Mouse (Mus musculus) embryonic facial prominence, embryonic 13.5 days (tissue): ENCODE data around the gene Zfp709. TPM values are rescaled to one million over a fixed set of nuclear protein-coding genes. Genes with fewer than 3 reads are reported as not detected.
"Not testable (repeated sequence)": the region's sequence is repeated elsewhere in the genome, so short reads cannot be mapped to it uniquely, and the experiment has no call there.

ENCODE experiments used
- ATAC-seq: fragments of 200-750 bp; cut with Nextera tagmentation; 2 replicates; pipeline ENCODE4 v1.8.0; 2017; ENCODE audit warnings: low read depth; ENCODE audit not compliant: insufficient number of reproducible peaks, insufficient read depth, low FRiP score, low TSS enrichment
- H3K27ac ChIP-seq: fragments of 300-500 bp; sonication (generic); 2 replicates; pipeline ENCODE4 v1.5.1; 2015; ENCODE audit warnings: moderate library complexity, mild to moderate bottlenecking, inconsistent platforms
- H3K27me3 ChIP-seq: fragments of 300-500 bp; sonication (generic); 2 replicates; pipeline ENCODE4 v1.6.1; 2015; ENCODE audit warnings: mild to moderate bottlenecking, inconsistent platforms
- H3K36me3 ChIP-seq: fragments of 300-500 bp; sonication (generic); 2 replicates; pipeline ENCODE4 v1.6.1; 2015; ENCODE audit warnings: mild to moderate bottlenecking, inconsistent platforms
- H3K4me1 ChIP-seq: fragments of 300-500 bp; sonication (generic); 2 replicates; pipeline ENCODE4 v1.6.1; 2015; ENCODE audit warnings: inconsistent platforms
- H3K4me2 ChIP-seq: fragments of 300-500 bp; sonication (generic); 2 replicates; pipeline ENCODE4 v1.6.1; 2015; ENCODE audit warnings: moderate library complexity, mild to moderate bottlenecking, inconsistent platforms
- H3K4me3 ChIP-seq: fragments of 300-500 bp; sonication (generic); 2 replicates; pipeline ENCODE4 v1.5.1; 2015; ENCODE audit warnings: mild to moderate bottlenecking, inconsistent platforms
- H3K9ac ChIP-seq: fragments of 300-500 bp; sonication (generic); 2 replicates; pipeline ENCODE4 v1.6.1; 2015; ENCODE audit warnings: mild to moderate bottlenecking, inconsistent platforms
- H3K9me3 ChIP-seq: fragments of 300-500 bp; sonication (generic); 2 replicates; pipeline ENCODE4 v1.6.1; 2016; ENCODE audit warnings: inconsistent platforms
- WGBS: fragments of 180-500 bp; shearing (Covaris S2); methylation state at CpG from one replicate; pipeline ENCODE4 v1.1.7; 2015; ENCODE audit warnings: mixed read lengths; 5-methylcytosine and 5-hydroxymethylcytosine counted together
- polyA plus RNA-seq: library from polyadenylated mRNA; unstranded; fragments of >200 nt; fragmentation: Nextera tagmentation; extraction: Ambion mirVana; gene quantifications from 2 replicates; pipeline ENCODE4 v1.2.1, GENCODE M21; 2015

The Zfp709 gene
- polyA plus RNA-seq = 7.7 and 8.4 TPM in 2 replicates

DNA sequence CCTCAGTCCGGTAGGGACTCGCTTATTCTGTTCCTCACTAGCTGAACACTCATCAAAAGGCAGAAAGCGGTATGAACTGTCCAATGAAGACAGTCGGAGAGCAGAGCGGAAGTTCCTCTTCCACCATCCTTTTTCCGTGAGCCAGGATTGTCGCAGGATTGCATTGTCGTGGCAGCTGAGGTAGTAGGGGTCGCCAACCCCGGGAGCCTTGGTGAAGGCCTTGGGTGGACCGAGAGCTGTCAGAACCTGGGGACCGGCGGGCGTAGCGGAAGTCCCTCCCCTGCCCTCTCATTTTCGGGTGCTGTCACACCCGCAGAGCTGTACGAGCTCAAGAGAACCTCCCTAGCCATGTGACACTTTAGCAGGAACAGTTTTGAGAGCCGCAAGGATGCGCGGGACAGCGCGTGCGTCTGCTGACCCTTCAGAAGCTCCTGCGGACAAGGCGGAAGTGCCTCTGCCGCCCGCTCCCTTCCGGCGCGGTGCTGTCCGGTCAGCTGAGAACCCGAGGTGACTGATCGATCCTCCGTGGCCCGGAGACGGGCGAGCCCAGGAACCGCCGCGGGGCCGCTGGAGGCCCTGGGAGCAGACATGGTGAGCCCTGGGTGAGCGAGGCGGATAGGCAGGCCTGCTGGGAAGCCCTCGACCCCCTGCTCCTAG lies at the start of gene Zfp709:
Gene Zfp709 (plus strand): TSS at position 402 of the 657 bp plus-strand sequence.
- peaks cover 16% of the 10 kb centered on the region for H3K9me3 ChIP-seq
- H3K27ac ChIP-seq = peak within 1 kb of the TSS; percentile 78
- H3K4me2 ChIP-seq = peak within 1 kb of the TSS; percentile 86
- H3K36me3 ChIP-seq = peaks cover 22% of the 10 kb centered on the region
- H3K4me1 ChIP-seq = no peaks in the 10 kb centered on the region
- WGBS = 4% methylated on average over 45 of the region's 45 CpGs
- peak within 1 kb of the TSS; percentile 75 for H3K4me3 ChIP-seq
- peak within 1 kb of the TSS; percentile 87 for H3K9ac ChIP-seq
- ATAC-seq = peak; percentile 76; the same call in 1 of the 2 replicates
- H3K27me3 ChIP-seq = no peaks in the 10 kb centered on the region

DNA sequence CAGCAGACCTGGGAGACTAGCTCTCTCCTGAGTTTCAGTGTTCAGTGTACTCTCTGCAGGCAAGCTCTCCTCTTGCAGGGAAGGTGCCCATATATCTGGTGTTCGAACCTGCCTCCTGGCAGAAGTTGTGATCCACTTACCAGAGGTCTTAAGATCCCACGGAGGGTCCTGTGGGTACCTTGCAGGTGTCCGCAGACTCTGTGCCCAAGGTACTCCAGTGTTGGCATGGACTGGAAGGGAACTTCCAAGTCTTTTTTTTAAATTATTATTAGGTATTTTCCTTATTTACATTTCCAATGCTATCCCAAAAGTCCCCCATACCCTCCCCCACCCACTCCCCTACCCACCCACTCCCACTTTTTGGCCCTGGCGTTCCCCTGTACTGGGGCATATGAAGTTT lies 43.6 kb upstream of the Zfp709 start:
- not testable (repeated sequence) for H3K27ac ChIP-seq, H3K4me3 ChIP-seq, H3K27me3 ChIP-seq, H3K4me2 ChIP-seq, ATAC-seq, H3K9me3 ChIP-seq, H3K9ac ChIP-seq, H3K4me1 ChIP-seq, H3K36me3 ChIP-seq
- 77% methylated on average over 4 of the region's 4 CpGs for WGBS

DNA sequence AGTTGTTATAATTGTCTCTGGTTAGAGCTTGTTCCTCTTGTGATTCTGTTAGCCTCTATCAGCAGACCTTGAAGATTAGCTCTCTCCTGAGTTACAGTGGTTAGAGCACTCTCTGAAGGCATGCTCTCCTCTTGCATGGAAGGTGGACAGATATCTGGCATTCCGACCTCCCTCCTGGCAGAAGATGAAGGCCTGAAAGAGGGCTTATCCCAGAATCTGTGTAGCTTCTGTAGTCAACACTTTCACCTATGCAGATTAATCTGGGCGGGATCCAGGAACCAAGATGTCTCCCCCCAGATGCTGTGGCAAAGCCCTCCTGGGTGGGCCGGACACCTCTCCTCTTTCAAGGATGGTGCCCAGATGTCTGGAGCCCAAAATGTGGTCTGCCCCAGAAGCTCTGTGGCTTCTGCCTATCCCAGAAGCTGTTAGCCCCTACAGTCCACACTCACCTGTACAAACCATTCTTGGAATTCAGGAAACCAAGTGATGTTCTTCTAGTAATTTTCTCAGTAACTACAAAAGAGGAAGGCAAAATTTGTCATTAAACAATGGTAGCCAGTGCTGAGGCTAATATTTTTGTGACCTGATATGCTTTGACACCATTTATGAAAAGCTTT lies 40.5 kb upstream of the Zfp709 start:
- not testable (repeated sequence) for H3K36me3 ChIP-seq, H3K9ac ChIP-seq, H3K27ac ChIP-seq, H3K27me3 ChIP-seq, H3K4me1 ChIP-seq, H3K9me3 ChIP-seq, H3K4me2 ChIP-seq, H3K4me3 ChIP-seq
- WGBS = 80% methylated on average over 3 of the region's 3 CpGs
- peak; percentile 37; the same call in 1 of the 2 replicates for ATAC-seq

DNA sequence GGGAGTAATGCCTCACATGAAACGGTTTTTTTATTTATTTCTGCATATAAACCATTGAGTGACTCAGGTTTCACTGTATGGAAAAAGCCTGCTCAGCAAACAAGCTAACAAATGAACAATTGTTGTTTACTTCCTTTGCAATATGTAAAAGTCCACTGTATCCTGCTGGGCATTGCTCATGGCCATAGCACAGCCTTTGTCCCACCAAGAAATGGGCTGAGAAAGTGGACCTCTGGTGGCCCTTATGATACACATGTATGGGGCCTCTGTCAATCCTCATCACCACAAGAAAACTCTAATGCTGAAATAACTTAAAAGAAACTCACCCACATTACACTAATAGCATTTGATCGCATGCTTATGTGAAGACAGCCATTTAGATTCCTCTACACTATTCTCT lies 39.3 kb upstream of the Zfp709 start:
- H3K27ac ChIP-seq, H3K4me2 ChIP-seq, H3K9ac ChIP-seq, H3K4me3 ChIP-seq, H3K9me3 ChIP-seq, ATAC-seq, H3K4me1 ChIP-seq, H3K36me3 ChIP-seq, H3K27me3 ChIP-seq: not testable (repeated sequence)
- 67% methylated on average over 2 of the region's 2 CpGs for WGBS

DNA sequence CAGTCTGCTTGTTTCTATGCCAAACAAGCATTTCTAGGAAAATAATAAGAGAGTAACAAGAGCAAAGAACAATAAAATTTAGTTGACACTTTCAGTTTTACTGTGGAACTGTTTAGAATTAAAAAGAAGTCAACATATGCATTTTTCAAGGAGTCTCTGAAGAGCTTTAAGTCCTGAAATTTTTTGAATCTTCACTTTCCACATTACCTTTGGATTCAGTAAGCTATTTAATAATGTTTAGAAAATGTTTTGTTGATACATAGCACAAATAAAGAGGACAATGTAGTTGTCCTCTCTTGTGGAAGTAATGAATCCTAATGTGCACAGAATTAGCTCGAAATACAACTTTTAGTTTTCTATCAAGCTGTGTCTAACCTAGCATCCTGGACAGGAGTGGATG lies 37.4 kb upstream of the Zfp709 start:
- H3K4me3 ChIP-seq, H3K9me3 ChIP-seq, H3K4me1 ChIP-seq, H3K36me3 ChIP-seq, H3K27me3 ChIP-seq, H3K9ac ChIP-seq, ATAC-seq, H3K4me2 ChIP-seq, H3K27ac ChIP-seq: not testable (repeated sequence)
- WGBS = 74% methylated on average over 1 of the region's 1 CpGs

DNA sequence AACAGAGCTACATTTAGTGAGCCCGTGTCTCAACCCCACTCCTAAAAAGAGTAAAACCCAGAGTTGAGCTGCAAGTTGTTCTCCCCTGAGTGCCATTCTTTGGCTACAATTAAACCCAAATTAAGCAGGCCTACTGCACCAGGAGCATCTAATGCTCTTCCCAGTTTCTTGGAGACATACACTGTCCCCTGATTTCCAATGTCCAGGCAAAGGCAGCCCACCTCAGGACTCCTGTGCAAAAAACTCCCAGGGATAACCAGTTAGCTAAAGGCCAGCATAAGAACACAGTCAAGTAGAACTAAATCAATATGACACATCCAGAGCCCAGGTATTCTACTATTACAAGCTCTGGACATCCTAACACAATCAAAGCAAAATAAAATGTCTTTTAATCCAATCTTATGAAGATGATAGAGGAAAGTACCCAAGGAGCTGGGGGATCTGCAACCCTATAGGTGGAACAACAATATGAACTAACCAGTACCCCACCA lies 35.8 kb upstream of the Zfp709 start:
- ATAC-seq, H3K36me3 ChIP-seq, H3K4me1 ChIP-seq, H3K27ac ChIP-seq, H3K9me3 ChIP-seq, H3K4me2 ChIP-seq, H3K27me3 ChIP-seq, H3K4me3 ChIP-seq, H3K9ac ChIP-seq: not testable (repeated sequence)
- 83% methylated on average over 1 of the region's 1 CpGs for WGBS

DNA sequence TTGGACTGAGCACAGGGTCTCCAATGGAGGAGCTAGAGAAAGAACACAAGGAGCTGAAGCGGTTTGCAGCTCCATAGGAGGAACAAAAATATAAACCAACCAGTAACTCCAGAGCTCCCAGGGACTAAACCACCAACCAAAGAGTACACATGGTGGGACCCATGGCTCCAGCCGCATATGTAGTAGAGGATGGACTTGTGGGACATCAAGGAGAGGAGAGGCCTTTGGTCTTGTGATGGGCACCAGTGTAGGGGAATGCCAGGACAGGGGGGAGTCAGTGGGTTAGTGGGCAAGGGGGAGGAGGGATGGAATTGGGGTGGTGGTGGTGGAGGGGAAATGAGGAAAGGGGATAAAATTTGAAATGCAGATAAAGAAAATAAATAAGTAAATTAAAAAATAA lies 35.1 kb upstream of the Zfp709 start:
- not testable (repeated sequence) for ATAC-seq, H3K36me3 ChIP-seq, H3K4me3 ChIP-seq, H3K27ac ChIP-seq, H3K9me3 ChIP-seq, H3K4me2 ChIP-seq, H3K9ac ChIP-seq, H3K27me3 ChIP-seq, H3K4me1 ChIP-seq
- 83% methylated on average over 2 of the region's 2 CpGs for WGBS

DNA sequence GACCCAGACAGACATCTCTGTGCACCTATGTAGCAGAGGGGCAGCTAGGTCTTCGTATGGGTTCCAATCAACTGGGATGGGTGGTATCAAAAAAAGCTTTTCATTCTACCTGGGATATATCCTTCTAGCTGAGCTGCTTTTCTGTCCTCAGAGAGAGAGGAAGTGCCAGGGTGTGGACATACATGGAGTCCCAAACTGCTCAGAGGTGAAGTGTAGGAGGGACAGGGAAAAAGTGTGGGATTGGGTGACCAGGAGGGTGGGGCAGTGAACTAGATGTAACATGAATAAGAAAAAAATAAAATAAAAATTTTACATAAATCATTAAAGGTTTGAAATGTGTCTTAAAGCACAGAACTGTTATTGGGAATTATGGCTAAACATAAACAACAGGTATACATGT lies 30.8 kb upstream of the Zfp709 start:
- not testable (repeated sequence) for H3K27ac ChIP-seq, H3K4me1 ChIP-seq, H3K4me2 ChIP-seq, H3K27me3 ChIP-seq, H3K4me3 ChIP-seq, H3K36me3 ChIP-seq, H3K9me3 ChIP-seq, H3K9ac ChIP-seq
- 0 out of 2 replicates have a peak, but pooled peaks have one; percentile 65 for ATAC-seq
- 71% methylated on average over 1 of the region's 1 CpGs for WGBS

DNA sequence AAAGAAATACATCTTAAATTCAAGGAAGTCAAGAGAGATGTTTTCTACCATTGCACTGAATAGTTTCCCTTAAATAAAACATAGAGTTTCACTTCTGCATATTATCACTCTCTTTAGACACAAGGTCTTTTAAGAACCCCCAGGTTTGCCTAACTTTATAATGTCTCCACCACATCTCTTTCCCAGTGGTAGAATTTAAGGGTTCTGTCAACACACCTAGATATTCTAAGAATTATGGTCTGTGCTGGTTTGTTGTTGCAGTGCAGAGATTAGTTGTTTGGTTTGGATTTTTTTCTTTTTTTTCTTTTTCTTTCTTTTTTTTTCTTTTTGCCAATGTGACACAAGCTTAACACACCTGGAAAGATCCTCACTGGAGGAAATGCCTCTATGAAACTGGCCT lies 28.5 kb upstream of the Zfp709 start:
- not testable (repeated sequence) for H3K9me3 ChIP-seq, H3K4me1 ChIP-seq, H3K27ac ChIP-seq, ATAC-seq, H3K4me2 ChIP-seq, H3K4me3 ChIP-seq, H3K36me3 ChIP-seq, H3K9ac ChIP-seq, H3K27me3 ChIP-seq

DNA sequence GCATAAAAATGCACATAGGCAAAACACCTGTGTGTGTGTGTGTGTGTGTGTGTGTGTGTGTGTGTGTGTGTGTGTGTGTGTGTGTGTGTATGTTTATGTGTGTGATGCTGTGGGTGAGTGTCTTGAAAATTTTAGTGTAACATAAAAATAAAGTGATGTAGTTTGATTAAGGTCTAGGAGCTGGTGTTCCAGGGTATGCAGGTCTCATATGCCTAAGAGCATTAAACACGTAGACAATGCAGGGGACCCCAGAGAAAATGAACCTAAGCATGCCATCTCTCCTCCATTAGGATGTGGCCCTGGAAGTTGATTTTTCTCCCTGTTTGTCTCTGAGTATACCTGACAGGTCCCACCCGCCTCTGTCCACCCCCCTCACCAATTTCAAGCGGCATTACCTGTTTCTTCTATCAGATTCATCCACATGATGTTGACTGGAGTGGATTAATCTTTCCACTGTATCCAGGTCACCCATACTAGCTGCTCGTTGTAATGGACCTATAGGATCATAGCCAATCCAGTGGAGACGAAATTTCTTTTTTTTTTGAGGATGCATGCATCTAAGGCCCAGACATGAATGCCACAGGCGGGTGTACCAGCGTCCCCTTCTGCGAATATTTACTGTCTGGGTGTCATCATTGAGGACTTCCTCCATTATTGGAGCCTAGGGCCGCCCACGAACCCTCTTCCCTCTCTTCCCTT lies 25.0 kb upstream of the Zfp709 start:
- not testable (repeated sequence) for H3K27me3 ChIP-seq, H3K9ac ChIP-seq, H3K27ac ChIP-seq, H3K9me3 ChIP-seq, H3K36me3 ChIP-seq, H3K4me2 ChIP-seq, H3K4me1 ChIP-seq, H3K4me3 ChIP-seq
- WGBS = 78% methylated on average over 9 of the region's 10 CpGs
- ATAC-seq = peak; percentile 52; the same call in 1 of the 2 replicates

DNA sequence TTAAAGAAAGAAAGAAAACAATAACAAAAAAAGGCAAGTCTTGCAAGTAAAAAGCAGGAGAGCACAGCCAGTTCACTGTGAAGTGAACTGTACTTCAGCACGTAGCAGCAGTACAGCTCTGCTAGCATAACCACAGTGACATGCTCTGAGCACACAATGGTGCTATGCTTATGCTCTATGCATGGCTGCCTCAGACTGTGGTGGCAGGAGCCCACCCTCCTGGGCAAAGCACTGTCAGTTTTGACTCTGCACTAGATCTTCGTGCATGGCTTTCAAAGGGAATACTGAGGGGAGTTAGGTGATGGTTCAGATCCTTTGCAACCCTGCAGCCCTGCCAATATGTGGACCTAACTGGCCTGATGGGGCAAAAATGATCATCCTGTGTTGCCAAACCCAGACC lies 24.5 kb upstream of the Zfp709 start:
- not testable (repeated sequence) for H3K36me3 ChIP-seq, H3K27me3 ChIP-seq, H3K4me3 ChIP-seq, H3K27ac ChIP-seq, H3K4me1 ChIP-seq, H3K9me3 ChIP-seq, H3K4me2 ChIP-seq, H3K9ac ChIP-seq
- 79% methylated on average over 2 of the region's 2 CpGs for WGBS
- 0 out of 2 replicates have a peak, but pooled peaks have one; percentile 71 for ATAC-seq

DNA sequence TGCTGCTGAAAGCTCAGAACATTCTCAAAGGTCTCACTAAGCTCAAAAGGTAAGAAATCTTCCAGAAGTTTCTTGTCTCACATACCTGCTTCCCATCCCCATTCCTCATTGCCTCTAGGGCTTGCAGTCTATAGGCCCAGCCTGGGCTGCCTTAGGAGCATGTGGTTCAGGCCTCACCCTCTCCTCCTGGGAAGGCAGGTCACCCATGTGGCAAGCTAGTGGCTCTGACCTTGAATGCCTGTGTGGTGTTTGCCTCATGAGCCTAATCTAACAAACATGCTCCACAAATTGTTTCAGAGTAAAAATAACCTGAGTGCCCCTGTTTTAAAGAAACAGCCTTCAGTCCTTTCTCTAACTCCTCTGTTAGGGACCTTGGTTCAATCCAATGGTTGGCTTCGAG lies 20.3 kb upstream of the Zfp709 start:
- ATAC-seq, H3K9me3 ChIP-seq, H3K27me3 ChIP-seq, H3K4me3 ChIP-seq, H3K4me1 ChIP-seq, H3K27ac ChIP-seq, H3K36me3 ChIP-seq, H3K4me2 ChIP-seq, H3K9ac ChIP-seq: not testable (repeated sequence)
- WGBS = 68% methylated on average over 1 of the region's 1 CpGs
